Mouse (Mus musculus): ENCODE measurements around the gene Gpsm1. TPM values are rescaled to one million over a fixed set of nuclear protein-coding genes. Genes with fewer than 3 reads are reported as not detected.

Gpsm1 gene
- total RNA-seq, 1 experiment: 13.9 TPM

- DNase-seq (ENCODE audit: low read depth, low spot score): no peak
- peaks cover 0 to 11% of the 10 kb centered on the region in 2 experiments; a peak in 1 of 4 replicates for H3K4me1 ChIP-seq (ENCODE audit: control insufficient read depth in 2 of 2, insufficient read depth in 2 of 2, low read length in 2 of 2, poor library complexity in 1 of 2)
- no peak overlapping the region for H3K9ac ChIP-seq (ENCODE audit: insufficient read depth, low read depth, low read length, poor library complexity, severe bottlenecking)
- in situ Hi-C loops (cut with MboI; ENCODE audit: low sequenced_read_pairs in 2 of 2, unreplicated experiment in 2 of 2): loop anchor here in 1 of 2 experiments (25.0 kb wide), 1 partner anchor 239 kb away; no protein-coding TSS in a partner anchor
- H3K9me3 ChIP-seq (ENCODE audit: control insufficient read depth, insufficient read depth, low read depth, low read length): no peaks in the 10 kb centered on the region
- no peak overlapping the region for H3K27ac ChIP-seq (ENCODE audit: insufficient read depth, low read depth, low read length, poor library complexity, severe bottlenecking)
- no peak overlapping the region for H3K4me3 ChIP-seq (ENCODE audit: insufficient read depth in 1 of 2, low read depth in 1 of 2, low read length in 2 of 2, poor library complexity in 1 of 2, severe bottlenecking in 1 of 2)
- H3K36me3 ChIP-seq (ENCODE audit: control insufficient read depth, insufficient read depth, low read length, poor library complexity, severe bottlenecking): no peaks in the 10 kb centered on the region
- TF ChIP-seq HCFC1 (IDR thresholded peaks at IDR 0.05; ENCODE audit: borderline replicate concordance, insufficient read depth, low read length) (no peak), ZNF384 (IDR thresholded peaks at IDR 0.05; ENCODE audit: low read depth, low read length) (no peak), CHD2 (IDR thresholded peaks at IDR 0.05; ENCODE audit: low read depth, low read length) (no peak), MAFK (IDR thresholded peaks at IDR 0.05; ENCODE audit: insufficient read depth, low read depth, low read length) (no peak), ZC3H11A (IDR thresholded peaks at IDR 0.05; ENCODE audit: borderline replicate concordance, low read depth, low read length) (no peak)
Measured at GRCm38 (mm10) chr2:26323589-26324325, 8.4 kb downstream of the Gpsm1 start.

GRCm38 (mm10) chr2:26324917-26325316, 9.6 kb downstream of the Gpsm1 start:
- no peak overlapping the region for H3K9ac ChIP-seq (ENCODE audit: insufficient read depth, low read depth, low read length, poor library complexity, severe bottlenecking)
- peaks cover 0 to 12% of the 10 kb centered on the region in 2 experiments; a peak in 1 of 4 replicates for H3K4me1 ChIP-seq (ENCODE audit: control insufficient read depth in 2 of 2, insufficient read depth in 2 of 2, low read length in 2 of 2, poor library complexity in 1 of 2)
- no peak for DNase-seq (ENCODE audit: low read depth, low spot score)
- in situ Hi-C loops (cut with MboI; ENCODE audit: low sequenced_read_pairs in 2 of 2, unreplicated experiment in 2 of 2): loop anchor here in 1 of 2 experiments (25.0 kb wide), 1 partner anchor 237 kb away; no protein-coding TSS in a partner anchor
- no peak overlapping the region for H3K27ac ChIP-seq (ENCODE audit: insufficient read depth, low read depth, low read length, poor library complexity, severe bottlenecking)
- TF ChIP-seq ZNF384 (IDR thresholded peaks at IDR 0.05; ENCODE audit: low read depth, low read length) (no peak), HCFC1 (IDR thresholded peaks at IDR 0.05; ENCODE audit: borderline replicate concordance, insufficient read depth, low read length) (no peak), ZC3H11A (IDR thresholded peaks at IDR 0.05; ENCODE audit: borderline replicate concordance, low read depth, low read length) (no peak), CHD2 (IDR thresholded peaks at IDR 0.05; ENCODE audit: low read depth, low read length) (no peak), MAFK (IDR thresholded peaks at IDR 0.05; ENCODE audit: insufficient read depth, low read depth, low read length) (no peak)
- no peaks in the 10 kb centered on the region for H3K9me3 ChIP-seq (ENCODE audit: control insufficient read depth, insufficient read depth, low read depth, low read length)
- no peaks in the 10 kb centered on the region for H3K36me3 ChIP-seq (ENCODE audit: control insufficient read depth, insufficient read depth, low read length, poor library complexity, severe bottlenecking)
- H3K4me3 ChIP-seq (ENCODE audit: insufficient read depth in 1 of 2, low read depth in 1 of 2, low read length in 2 of 2, poor library complexity in 1 of 2, severe bottlenecking in 1 of 2): peak overlapping the region in 1 of 2 experiments; percentile 34; a peak in 1 of 4 replicates

GRCm38 (mm10) chr2:26325386-26326181, 10.3 kb downstream of the Gpsm1 start:
- peak overlapping the region; percentile 12; the same call in 1 of the 2 replicates for H3K9ac ChIP-seq (ENCODE audit: insufficient read depth, low read depth, low read length, poor library complexity, severe bottlenecking)
- TF ChIP-seq HCFC1 (IDR thresholded peaks at IDR 0.05; ENCODE audit: borderline replicate concordance, insufficient read depth, low read length): no peak
- TF ChIP-seq MAFK (IDR thresholded peaks at IDR 0.05; ENCODE audit: insufficient read depth, low read depth, low read length): no peak
- TF ChIP-seq CHD2 (IDR thresholded peaks at IDR 0.05; ENCODE audit: low read depth, low read length): no peak
- peak; percentile 53 for TF ChIP-seq ZC3H11A (IDR thresholded peaks at IDR 0.05; ENCODE audit: borderline replicate concordance, low read depth, low read length)
- TF ChIP-seq ZNF384 (IDR thresholded peaks at IDR 0.05; ENCODE audit: low read depth, low read length): no peak
- H3K36me3 ChIP-seq (ENCODE audit: control insufficient read depth, insufficient read depth, low read length, poor library complexity, severe bottlenecking): no peaks in the 10 kb centered on the region
- H3K9me3 ChIP-seq (ENCODE audit: control insufficient read depth, insufficient read depth, low read depth, low read length): no peaks in the 10 kb centered on the region
- H3K27ac ChIP-seq (ENCODE audit: insufficient read depth, low read depth, low read length, poor library complexity, severe bottlenecking): no peak overlapping the region
- peak; percentile 74 for DNase-seq (ENCODE audit: low read depth, low spot score)
- in situ Hi-C loops (cut with MboI; ENCODE audit: low sequenced_read_pairs in 2 of 2, unreplicated experiment in 2 of 2): no loop called here
- H3K4me1 ChIP-seq (ENCODE audit: control insufficient read depth in 2 of 2, insufficient read depth in 2 of 2, low read length in 2 of 2, poor library complexity in 1 of 2): peaks cover 0 to 12% of the 10 kb centered on the region in 2 experiments; a peak in 1 of 4 replicates
- H3K4me3 ChIP-seq (ENCODE audit: insufficient read depth in 1 of 2, low read depth in 1 of 2, low read length in 2 of 2, poor library complexity in 1 of 2, severe bottlenecking in 1 of 2): peak overlapping the region in 1 of 2 experiments; percentile 34; a peak in 1 of 4 replicates

GRCm38 (mm10) chr2:26327852-26328251, 12.5 kb downstream of the Gpsm1 start:
- Histone ChIP-seq H3K9me3 (ENCODE audit: control insufficient read depth, insufficient read depth, low read depth, low read length) (no peaks in the 10 kb centered on the region), H3K9ac (ENCODE audit: insufficient read depth, low read depth, low read length, poor library complexity, severe bottlenecking) (no peak overlapping the region), H3K36me3 (ENCODE audit: control insufficient read depth, insufficient read depth, low read length, poor library complexity, severe bottlenecking) (no peaks in the 10 kb centered on the region), H3K27ac (ENCODE audit: insufficient read depth, low read depth, low read length, poor library complexity, severe bottlenecking) (no peak overlapping the region), H3K4me1 (ENCODE audit: control insufficient read depth in 2 of 2, insufficient read depth in 2 of 2, low read length in 2 of 2, poor library complexity in 1 of 2) (peaks cover 0 to 12% of the 10 kb centered on the region in 2 experiments; a peak in 1 of 4 replicates), H3K4me3 (ENCODE audit: insufficient read depth in 1 of 2, low read depth in 1 of 2, low read length in 2 of 2, poor library complexity in 1 of 2, severe bottlenecking in 1 of 2) (no peak overlapping the region)
- in situ Hi-C loops (cut with MboI; ENCODE audit: low sequenced_read_pairs in 2 of 2, unreplicated experiment in 2 of 2): no loop called here
- DNase-seq (ENCODE audit: low read depth, low spot score): no peak
- TF ChIP-seq HCFC1 (IDR thresholded peaks at IDR 0.05; ENCODE audit: borderline replicate concordance, insufficient read depth, low read length): no peak
- TF ChIP-seq MAFK (IDR thresholded peaks at IDR 0.05; ENCODE audit: insufficient read depth, low read depth, low read length): no peak
- no peak for TF ChIP-seq ZC3H11A (IDR thresholded peaks at IDR 0.05; ENCODE audit: borderline replicate concordance, low read depth, low read length)
- no peak for TF ChIP-seq CHD2 (IDR thresholded peaks at IDR 0.05; ENCODE audit: low read depth, low read length)
- TF ChIP-seq ZNF384 (IDR thresholded peaks at IDR 0.05; ENCODE audit: low read depth, low read length): no peak
